Mouse (Mus musculus): ENCODE results near the gene Large1.

DNA sequence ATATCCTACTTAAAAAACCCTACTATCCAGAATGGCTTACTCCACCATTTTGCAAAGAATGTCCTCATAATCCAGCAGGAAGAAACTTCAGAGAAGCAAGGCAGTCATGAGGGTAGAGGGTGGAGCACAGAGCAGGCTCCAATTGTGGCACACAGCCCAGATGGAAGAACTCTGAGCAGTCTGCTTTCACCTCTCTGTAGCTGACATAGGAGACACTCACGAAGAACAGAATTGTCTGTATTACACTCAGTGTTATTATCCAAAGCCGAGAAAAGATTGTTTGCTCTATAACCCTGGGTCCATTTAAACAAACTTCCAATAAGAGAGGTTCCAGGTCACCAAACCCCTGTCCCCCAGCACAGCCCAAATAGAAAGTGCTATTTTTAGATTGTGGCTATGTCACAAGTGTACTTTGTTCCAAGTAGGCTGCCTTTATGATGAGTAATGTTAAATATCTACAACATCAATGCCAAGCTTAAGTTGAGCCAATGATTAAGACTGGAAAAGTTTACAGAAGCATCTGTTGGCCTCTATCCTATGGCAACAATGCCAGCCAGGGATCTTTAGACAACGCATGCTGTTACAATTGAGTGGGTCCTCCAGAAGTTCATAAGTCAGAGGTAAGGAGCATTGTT, 10.5 kb downstream of the Large1 start:
- no peak for TF ChIP-seq CTCF (IDR thresholded peaks at IDR 0.05; ENCODE audit: low read depth)
- no peak for TF ChIP-seq EP300 (optimal IDR thresholded peaks at IDR 0.05)

All from stomach, postnatal 0 days (tissue).